Mouse (Mus musculus): Measurements from ENCODE around the gene Snrpd3.
"Not testable (repeated sequence)": the region's sequence is repeated elsewhere in the genome, so short reads cannot be mapped to it uniquely, and the experiment has no call there.

Gene Snrpd3

DNA sequence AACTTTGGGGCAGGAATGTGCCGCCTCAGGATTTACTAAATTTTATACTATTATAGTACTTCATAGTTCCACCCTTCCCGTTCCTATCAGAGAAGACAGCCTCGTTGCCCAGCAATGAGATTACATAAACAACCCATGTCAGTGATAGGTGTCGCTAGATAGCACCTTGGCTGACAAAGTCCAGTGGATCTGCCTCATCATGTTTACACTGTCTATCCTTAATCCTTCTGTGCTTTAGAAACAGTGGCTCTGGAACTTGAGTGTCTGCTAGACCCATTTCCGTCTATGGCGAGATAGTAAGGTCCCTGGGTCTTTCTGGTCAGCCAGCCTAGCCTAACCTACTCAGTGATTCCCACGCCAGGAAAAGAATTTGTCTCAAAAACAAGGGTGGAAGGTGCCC is 17.0 kb upstream of the Snrpd3 start:
- no peak for DNase-seq (ENCODE audit: low read depth in 2 of 2, low spot score in 2 of 2)

DNA sequence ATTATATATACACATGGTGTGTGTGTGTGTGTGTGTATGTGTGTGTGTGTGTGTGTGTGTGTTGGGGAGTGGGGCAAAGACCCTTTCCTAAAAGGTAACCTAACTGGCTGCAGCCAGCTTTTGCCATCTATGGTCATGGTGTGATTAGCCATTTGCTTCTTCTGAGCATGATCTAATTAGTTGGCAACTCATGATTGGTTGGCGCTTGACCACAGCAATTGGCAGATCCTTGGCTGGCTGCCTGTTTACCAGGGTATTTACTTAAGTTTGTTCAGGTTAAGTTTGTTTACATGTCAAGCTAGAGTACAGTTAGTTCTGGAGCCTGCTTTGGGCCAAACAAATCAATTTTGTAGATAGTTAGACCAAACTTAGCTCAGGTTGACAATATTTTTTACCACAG is 15.7 kb upstream of the Snrpd3 start:
- DNase-seq (ENCODE audit: low read depth in 2 of 2, low spot score in 2 of 2) = no peak

DNA sequence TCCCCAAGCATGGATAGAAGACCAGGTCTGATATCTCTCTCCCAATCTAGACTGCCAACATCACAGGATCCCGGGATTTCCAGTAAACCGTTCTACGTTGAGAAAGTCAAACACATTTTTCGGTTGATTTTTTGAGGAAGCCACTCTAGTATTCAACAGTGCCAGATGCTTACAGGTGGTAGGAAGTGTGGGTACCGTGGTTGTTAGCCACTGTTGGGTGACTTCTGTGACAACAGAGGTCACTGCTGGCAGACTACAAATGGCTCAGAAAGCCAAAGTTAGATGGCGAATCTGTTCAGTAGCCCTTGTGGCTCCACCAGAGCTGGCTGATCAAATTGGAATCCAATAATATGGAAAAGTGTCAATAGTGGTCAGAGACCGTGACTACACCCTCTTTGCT is 13.7 kb upstream of the Snrpd3 start:
- DNase-seq (ENCODE audit: low read depth in 2 of 2, low spot score in 2 of 2) = no peak

DNA sequence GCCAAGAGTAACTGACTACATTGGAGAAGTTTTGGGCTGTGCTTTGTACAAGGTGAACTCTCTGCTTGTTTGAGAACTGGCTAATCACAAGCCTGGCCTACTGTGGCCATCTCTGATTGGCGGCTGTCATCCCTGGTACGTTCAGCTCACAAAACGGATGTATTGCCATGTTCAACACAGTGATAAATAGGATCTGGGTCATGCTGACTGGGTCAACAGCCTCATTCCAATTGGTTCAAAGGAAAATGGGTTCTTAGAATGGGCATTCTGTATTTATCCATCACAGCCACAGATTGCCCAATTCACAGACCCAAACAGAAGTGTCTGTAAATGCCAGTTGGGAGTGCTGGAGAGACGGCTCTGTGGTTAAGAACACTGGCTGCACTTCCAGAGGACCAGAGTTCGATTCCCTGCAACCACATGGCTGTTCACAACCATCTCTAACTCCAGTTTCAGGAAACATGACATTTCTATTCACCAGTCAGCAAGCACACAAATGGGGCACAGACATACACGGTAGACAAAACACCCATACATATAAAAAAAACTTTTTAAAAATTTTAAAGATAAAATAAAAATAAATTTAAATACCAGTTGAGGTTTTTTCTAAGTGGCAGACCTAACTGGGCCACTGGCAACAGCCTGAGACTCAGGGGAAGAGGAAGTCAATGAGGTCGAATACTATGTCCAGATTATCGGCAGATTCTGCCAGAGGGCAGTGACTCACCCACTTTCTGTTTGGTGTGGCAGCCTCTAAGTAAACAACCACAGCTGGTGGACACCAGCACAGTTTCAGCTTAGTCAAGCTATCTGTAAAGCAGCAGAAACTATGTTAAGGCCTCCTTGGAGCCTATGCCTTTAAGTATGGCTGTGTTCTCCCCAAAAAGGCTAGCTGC is 12.9 kb upstream of the Snrpd3 start:
- no peak for DNase-seq (ENCODE audit: low read depth in 2 of 2, low spot score in 2 of 2)

DNA sequence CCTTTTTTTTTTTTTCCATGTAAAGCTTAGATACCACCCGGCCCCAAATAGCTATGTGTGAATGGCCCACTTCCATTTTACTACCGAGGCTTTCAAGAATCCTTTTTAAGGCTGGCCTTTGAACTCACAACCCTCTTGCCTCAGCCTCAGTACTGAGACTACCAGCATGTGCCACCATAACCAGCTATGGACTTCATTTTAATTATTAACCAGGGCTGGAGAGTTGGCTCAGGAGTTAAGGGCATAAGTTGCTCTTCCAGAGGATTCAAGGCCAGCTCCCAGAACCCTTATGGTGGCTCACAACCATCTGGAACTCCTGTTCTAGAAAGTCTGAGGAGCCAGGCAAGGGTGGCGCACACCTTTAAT is 12.2 kb upstream of the Snrpd3 start:
- no peak for DNase-seq (ENCODE audit: low read depth in 2 of 2, low spot score in 2 of 2)

DNA sequence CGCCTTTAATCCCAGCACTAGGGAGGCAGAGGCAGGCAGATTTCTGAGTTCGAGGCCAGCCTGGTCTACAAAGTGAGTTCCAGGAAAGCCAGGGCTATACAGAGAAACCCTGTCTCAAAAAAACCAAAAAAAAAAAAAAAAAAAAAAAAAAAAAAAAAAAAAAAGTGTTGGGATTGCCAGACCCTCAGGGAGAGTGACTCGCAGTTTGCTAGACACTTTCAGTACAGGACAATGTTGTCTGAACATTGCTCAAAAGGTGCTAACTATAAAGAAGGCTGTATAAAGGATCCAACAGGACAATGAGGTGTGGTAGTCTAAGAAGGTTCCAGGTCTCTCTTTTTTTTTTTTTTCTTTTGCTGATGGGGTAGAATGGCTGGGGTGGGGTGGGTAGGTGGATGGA is 11.4 kb upstream of the Snrpd3 start:
- not testable (repeated sequence) for DNase-seq (ENCODE audit: low read depth in 2 of 2, low spot score in 2 of 2)

DNA sequence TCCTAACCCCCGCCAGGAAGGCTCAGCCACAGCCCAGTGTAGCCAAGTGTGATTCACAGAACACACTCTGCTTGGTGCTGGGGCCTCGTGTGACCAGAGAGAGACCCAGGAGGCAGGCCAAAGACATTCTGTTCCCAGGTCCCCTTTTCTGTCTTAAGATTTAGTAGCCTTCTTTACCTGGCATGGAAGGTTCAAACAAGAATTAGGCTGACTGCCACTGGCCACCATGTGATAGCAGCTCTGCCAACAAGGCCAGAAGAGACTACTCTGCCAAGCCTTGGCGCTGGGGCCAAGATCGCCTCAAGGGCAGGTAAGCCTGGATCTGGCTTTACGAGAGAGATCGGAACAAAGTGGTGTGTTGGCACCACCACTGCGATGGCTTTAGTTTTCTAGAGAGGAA is 6.9 kb upstream of the Snrpd3 start:
- no peak for DNase-seq (ENCODE audit: low read depth in 2 of 2, low spot score in 2 of 2)

DNA sequence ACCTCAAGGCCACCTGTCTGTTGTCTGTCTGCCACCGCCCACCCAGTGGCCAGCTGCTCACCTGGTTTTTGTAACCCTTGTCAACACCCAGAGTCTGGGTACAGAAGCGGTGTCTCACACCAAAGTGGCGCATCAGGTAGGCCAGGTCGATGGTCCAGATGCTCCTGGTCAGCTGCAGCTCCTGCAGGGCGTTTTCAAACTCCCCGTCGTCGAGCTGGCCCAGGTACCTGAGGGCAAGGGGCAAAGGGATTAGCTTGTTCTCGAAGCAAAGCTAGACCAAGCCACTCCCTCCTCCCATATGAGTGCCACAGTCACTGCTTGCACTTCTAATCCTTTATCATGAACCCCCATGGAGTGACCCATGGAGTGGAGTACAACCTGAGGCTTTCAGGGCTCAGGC is 6.3 kb upstream of the Snrpd3 start:
- DNase-seq (ENCODE audit: low read depth in 2 of 2, low spot score in 2 of 2) = no peak

DNA sequence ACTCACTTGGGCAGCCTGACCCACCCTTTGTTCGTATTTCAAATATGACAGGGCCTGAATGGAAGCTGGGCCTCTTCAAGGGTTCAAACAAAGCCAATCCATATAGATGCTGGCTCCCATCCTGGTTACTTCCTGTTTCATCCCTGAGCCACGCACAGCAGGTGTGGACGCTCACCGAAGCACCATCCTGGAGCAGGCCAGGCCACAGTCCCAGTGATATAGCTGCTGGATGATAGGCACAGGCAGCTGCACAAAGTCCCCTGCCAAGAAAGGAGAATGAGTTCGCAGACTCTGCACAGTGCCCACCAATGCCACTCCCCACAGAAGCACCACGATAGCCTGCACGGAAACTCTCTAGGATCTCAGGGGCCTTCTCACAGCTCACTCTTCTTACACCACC is 5.5 kb upstream of the Snrpd3 start:
- no peak for DNase-seq (ENCODE audit: low read depth in 2 of 2, low spot score in 2 of 2)

DNA sequence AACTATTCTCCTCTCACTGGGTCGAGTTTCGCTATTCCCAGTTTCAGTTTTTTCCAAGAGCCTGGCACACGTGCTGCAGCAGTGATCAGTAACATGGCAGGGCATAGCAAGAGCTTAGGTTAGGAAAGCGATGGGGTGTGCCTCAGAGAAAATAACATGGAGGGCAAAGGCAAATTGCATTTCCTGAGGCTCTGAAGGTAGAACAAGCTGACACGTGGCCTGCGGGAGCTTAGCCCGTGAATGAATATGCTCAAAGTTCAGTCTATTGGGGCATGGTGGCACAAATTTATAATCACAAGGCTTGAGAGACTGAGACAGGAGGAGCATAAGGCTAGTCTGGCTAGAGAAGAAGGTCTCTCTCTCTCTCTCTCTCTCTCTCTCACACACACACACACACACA is 4.6 kb upstream of the Snrpd3 start:
- DNase-seq (ENCODE audit: low read depth in 2 of 2, low spot score in 2 of 2) = no peak

DNA sequence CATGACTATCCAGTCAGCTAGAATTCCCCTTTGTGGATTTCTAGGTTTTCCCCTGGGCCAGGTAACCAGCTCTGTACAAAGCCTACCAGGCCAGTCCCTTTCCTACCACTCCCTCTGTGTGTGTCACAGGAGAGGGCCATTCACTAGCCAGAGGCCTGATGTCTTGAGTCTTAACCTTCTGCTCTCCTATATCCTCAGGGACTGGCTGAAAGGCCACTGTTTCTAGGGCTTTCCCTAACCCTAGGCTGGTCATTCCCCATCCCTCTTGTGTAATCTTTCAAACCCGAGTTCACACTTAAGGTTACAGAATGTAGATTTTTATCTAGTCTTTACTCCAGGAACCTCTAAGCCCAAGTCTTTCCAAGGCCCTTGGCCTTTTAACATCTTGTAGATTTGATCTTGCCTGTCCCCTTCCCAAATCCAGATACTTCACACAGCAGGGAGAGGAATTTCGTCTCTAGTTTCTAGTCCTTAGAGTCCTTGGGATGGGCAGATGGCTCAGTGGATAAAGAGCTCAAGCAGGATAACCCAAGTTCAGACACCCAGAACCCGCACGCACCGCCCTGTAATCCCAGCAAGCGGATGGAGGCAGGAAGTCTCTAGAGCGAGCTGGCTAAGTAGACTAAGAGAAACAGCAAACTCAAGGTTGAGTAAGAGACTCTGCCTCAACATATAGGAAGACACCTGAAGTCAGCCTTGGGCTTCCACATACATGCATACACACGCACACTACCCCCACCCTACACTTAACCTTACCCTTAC is 3.9 kb upstream of the Snrpd3 start:
- DNase-seq (ENCODE audit: low read depth in 2 of 2, low spot score in 2 of 2) = no peak

DNA sequence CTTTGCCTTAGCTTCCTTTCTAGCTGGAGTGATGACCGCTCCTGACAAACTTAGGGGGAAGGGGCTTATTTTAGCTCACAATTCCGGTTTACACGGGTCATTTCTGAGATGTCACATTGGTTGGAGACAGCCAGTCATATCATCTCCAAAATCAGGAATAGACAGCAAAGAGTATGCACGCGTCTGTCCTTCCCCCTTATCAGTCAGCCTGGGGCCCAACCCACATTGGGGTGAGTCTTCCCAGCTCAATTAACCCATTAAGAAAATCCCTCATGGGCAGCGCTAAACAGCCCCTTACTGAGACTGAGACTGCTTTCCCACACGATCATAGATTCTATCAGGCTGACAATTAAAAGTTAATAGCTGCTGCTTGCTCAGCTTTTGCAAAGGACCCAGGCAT is 3.0 kb upstream of the Snrpd3 start:
- no peak for DNase-seq (ENCODE audit: low read depth in 2 of 2, low spot score in 2 of 2)

DNA sequence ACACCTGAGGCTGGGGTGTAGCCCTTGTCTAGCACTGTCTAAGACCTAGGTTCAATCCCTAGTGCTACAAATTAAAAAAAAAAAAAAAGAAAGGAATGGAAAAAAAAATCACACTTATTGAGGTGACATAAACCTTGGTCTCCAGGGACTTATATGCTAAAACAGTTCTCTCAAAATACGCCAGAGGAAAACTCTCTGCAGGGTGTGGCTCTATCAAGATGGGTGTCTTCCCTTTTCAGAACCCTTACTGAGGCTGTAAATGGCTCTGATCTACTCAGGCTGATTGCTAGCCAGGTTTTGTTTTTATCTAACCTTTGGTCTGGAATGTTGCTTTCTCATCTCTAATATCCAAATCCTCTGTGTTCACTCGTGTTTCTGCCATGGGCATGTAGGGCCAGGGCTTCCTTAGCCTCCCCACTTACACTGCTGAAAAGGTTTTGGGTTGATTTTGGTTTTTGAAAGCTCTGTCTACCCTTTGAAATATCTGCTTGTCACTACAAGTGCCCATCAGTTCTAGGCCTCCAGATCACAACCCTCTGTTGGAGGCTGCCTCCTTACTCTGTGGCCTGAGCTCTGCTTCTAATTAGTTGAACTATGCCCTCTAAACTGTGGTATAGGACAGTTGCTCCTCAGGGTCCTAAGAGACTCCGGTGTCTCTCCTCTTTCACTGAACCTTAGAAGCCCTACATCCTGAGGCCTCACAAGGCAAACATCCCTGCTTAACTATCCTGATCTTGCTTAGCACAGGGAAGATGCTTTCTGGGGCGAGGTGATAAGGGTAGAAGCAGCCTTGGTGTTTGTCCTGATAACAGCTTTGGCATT is 1.9 kb upstream of the Snrpd3 start:
- no peak for DNase-seq (ENCODE audit: low read depth in 2 of 2, low spot score in 2 of 2)

DNA sequence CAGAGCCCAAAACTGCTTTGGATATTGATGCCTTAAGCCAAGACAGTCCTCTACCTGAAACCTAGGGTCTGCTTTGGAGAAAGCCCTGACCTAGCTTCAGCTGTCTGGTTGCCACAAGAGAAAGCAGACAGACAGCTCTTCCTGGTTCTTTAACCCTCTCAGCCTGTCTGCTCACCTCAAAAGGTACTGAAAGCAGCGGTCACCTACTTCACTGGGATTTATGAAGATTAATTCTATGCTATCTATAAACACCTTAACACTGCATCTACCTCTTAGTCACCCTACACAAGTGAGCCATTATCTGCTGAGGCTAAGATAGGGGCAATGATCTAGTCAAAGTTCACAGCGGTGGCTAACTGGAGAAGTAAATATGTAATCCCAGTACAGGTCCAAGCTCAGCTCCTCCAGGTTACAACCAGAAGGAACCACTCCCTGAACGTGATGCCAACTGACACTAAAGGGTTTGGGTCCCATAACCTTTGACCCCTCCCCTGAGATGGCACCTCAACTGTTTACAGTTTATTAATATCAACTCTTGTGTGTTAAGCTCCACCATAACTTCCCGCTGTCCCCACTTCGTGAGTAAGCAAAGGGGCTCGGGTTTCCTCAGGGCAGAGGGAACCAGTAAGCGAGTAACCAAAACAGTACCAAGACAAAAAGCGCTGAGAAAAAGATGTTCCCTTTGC is 1.2 kb upstream of the Snrpd3 start:
- DNase-seq (ENCODE audit: low read depth in 2 of 2, low spot score in 2 of 2) = no peak

DNA sequence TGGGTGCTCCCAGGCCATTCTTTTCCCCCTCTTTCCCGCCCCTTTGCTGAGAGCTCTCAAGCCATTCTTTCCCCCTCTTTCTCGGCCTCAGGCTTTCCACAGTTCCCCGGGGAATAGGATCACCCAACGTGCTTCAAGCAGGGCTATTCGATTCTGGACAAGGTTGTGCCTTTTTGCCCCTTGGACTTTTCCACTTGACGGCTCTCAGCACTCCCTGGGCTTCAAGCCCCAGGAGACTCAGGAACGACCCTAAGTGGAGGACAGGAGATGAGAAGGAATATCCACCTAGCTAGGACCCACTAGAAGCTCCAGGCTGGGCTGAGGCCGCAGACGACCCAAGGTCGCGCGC is 653 bp upstream of the Snrpd3 start:
- no peak for DNase-seq (ENCODE audit: low read depth in 2 of 2, low spot score in 2 of 2)

DNA sequence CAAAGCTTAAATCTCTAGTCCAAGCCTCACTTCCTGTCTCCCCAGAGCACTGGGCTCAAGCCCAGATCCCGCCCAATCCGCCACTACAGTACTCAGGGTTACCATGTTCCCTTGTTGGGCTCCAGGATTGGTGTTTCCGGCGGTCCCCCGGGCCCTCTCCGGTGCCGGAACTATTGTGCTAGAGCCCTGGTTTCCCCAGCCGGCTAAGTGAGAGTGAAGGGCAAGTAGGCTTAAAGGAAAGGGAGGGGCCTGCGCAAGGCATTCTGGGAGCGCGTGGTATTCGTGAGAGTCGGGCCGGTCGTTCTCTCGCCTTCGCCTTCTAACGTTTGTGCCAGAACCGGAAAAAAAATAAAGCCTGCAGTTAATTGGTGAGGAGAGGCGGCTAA is 400 bp downstream of the Snrpd3 start, which contains the start of gene Gucd1:
TSS of gene Gucd1 (minus strand) at position 215 of the 386 bp plus-strand sequence.
- DNase-seq (ENCODE audit: low read depth in 2 of 2, low spot score in 2 of 2) = peak; percentile 98 to 99

DNA sequence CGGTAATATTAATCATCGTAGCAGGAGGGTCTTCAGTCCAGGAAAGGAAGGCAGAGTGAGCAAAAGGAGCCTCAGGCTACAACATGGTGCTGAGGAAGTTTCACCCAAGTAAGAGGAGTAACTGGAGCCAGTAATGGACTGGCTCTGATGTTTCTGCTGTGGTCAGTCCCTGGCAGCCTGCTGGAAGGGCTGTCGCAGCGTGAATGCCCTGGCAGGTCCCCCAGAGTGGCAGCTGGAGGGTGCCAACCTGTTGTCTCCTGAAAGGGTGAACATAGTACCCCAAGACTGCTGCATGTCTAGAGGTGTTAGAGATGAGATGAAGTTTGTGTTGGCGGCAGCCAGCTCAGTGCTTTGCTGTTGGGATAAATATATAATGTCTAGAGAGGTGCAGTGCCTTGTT is 3.2 kb downstream of the Snrpd3 start:
- no peak for DNase-seq (ENCODE audit: low read depth in 2 of 2, low spot score in 2 of 2)

DNA sequence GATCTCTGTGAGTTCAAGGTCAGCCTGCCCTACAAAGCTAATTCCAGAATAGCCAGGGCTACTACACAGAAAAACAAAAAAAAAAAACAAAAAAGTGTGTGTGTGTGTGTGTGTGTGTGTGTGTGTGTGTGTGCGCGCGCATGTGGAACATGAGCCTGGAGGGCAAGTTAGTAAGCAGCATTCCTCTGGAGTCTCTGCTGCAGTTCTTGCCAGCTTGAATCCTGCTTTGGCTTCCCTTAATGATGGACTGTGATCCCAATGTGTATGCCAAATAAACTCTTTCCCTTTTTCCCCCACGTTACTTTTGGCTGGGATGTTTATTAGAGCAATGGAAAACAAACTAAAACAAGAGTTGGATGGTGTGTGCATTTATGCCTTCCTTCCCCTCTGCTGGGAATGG is 4.3 kb downstream of the Snrpd3 start:
- DNase-seq (ENCODE audit: low read depth in 2 of 2, low spot score in 2 of 2) = no peak

DNA sequence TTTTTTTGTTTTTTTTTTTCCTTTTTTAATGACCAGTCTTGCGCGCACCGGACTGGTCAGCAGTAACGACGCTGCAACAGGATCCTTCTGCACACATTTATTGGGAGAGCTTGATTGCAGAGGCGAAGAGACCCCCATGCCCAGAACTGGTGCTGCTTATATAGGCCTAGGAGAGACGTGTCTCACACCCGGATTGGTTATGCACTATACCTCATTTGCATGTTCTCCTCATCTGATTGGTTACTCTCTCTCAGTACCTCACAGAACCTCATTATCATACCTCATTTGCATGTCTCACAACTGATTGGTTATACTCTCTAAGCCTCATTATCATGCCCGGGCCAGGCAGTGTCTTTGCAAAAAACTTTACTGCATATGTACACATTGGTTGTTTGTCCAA is 8.1 kb downstream of the Snrpd3 start:
- not testable (repeated sequence) for DNase-seq (ENCODE audit: low read depth in 2 of 2, low spot score in 2 of 2)

DNA sequence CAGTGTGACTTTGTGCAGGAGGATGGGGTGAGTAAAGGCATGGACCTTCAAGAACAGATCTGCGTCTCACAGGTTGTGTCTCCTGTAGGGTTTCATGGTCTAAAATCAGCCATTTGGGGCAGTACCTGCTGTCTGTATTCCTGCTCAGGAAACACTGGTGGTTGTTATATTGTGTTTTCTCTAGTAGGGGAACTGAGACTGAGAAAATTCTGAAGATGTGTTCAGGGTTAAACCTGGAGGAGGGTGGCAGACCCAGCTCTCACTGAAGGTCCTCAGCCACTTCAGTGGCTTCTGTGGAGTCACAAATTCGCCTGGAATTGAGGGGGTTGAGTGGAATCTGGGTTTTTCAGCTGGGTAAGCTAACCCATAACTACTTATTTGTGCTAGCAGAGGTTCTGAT is 13.0 kb downstream of the Snrpd3 start:
- no peak for DNase-seq (ENCODE audit: low read depth in 2 of 2, low spot score in 2 of 2)

DNA sequence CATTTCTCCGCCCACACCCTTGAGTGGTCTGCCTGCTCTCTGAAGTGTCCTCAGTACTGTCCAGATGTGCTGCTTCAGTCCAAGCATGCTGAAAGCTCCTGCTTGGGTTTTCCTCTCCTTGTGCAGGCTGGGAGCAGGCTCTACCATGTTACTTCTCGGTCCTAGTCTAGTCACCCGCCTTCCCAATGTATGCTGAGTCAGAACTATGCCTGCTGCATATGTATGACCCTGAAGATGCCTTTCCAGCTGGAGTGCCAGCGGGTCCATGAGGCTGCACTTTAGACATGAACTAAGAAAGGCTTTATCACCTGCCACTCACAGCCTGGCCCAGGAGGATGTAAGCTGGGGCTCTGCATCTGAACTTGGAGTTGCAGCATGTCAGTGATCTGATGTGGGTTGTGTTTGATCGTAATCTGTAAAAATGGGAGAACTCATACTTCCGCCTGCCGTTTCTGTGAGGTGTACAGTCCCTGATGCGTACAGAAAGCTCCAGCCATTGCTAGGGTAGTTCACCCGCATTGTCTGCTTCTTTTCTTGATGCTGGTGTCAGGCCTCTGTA is 14.3 kb downstream of the Snrpd3 start:
- peak; percentile 38 to 54 for DNase-seq (ENCODE audit: low read depth in 2 of 2, low spot score in 2 of 2)
